30 mouse cellular contexts compared by ENCODE assay signal in the genomic region with DNA sequence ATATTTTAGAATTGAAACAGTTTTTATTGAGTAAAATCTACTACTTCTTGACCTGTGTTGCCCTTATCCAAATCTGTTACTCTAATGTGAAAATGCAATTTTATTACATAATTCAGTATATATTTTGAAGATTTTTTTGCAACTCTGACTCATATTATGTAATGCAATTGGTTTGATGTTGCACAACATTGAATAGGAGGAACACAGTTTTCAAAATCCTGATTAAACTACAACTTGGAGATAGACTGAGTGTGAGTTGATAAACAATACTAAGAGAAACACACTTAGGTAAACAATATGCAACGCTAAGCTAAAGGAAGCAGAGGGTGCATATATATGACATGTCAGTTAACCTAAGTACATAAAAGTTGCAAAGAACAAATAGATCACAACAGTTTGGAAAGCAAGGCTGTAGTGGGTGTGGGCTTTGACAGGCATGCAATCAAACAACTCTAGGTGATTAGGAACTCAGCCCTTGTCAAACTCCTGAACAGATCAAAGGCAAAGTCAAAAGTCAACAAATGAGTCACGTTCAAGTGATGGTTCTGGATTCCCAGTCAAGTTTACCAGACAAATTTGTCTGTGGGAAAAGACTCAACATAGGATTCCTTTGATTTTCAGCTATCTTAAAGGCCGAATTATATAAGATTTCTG.
A peak's percentile ranks its signal among the peaks of the same experiment; 100 is the strongest.
DNase-seq lines count a peak whose midpoint lies in the region; ATAC-seq and TF ChIP-seq lines count a peak whose summit lies in the region.
"Had no signal": no experiment of that assay in that cellular context is flagged by ENCODE, and none has a peak within 500 bp of the region (broad histone marks: within the 10 kb centered on the region; RNA-seq: fewer than 3 reads in every experiment).

No protein-coding gene starts in this region.

- H3K27ac ChIP-seq in lung, postnatal 0 days (ENCODE audit: low read length) = no peak overlapping the region
- no peak overlapping the region for H3K27ac ChIP-seq in intestine, embryonic 16.5 days (ENCODE audit: low read length)
- H3K27ac ChIP-seq: embryonic facial prominence, embryonic 12.5 days; gastrocnemius, adult 2 months; heart, adult 2 months; hindbrain, embryonic 13.5 days; left cerebral cortex, adult 2 months; limb, embryonic 12.5 days; liver, embryonic 14.5 days; macrophage; midbrain, embryonic 10.5 days; midbrain, embryonic 15.5 days had no signal

- no peaks in the 10 kb centered on the region for H3K9me3 ChIP-seq in lung, postnatal 0 days (ENCODE audit: low read length)
- H3K9me3 ChIP-seq in intestine, embryonic 16.5 days (ENCODE audit: control insufficient read depth, low read length) = no peaks in the 10 kb centered on the region
- H3K9me3 ChIP-seq: embryonic facial prominence, embryonic 12.5 days; heart, embryonic 12.5 days; hindbrain, embryonic 13.5 days; limb, embryonic 12.5 days; midbrain, embryonic 10.5 days; midbrain, embryonic 15.5 days had no signal

- TF ChIP-seq EP300 in lung, postnatal 0 days (IDR thresholded peaks at IDR 0.05) = no peak

- H3K27me3 ChIP-seq in lung, postnatal 0 days (replicated peaks; ENCODE audit: insufficient read depth, low read length) = no peaks in the 10 kb centered on the region
- H3K27me3 ChIP-seq in intestine, embryonic 16.5 days (replicated peaks; ENCODE audit: control insufficient read depth, insufficient read depth, low read length) = no peaks in the 10 kb centered on the region
- H3K27me3 ChIP-seq: embryonic facial prominence, embryonic 12.5 days; heart, embryonic 12.5 days; hindbrain, embryonic 13.5 days; limb, embryonic 12.5 days; midbrain, embryonic 15.5 days had no signal

- H3K4me2 ChIP-seq in lung, postnatal 0 days (replicated peaks; ENCODE audit: low read depth, low read length) = no peak overlapping the region
- H3K4me2 ChIP-seq in intestine, embryonic 16.5 days (ENCODE audit: low read depth, low read length) = no peak overlapping the region
- H3K4me2 ChIP-seq: embryonic facial prominence, embryonic 12.5 days; heart, embryonic 12.5 days; hindbrain, embryonic 13.5 days; limb, embryonic 12.5 days; midbrain, embryonic 15.5 days had no signal

- DNase-seq in lung, postnatal 0 days (ENCODE audit: low spot score) = peak; percentile 34
- no peak for DNase-seq in lung, postnatal 10 days
- peak; percentile 46 for DNase-seq in adipocyte (ENCODE audit: low spot score)
- no peak for DNase-seq in adrenal gland, adult 8-10 months
- no peak for DNase-seq in cerebellum, adult 9-11 months
- DNase-seq: adrenal gland, adult 2 months; cerebellum, adult 8-10 months; cerebellum, postnatal 36 days; embryo, embryonic 11 days; gastrocnemius, adult 2 months; gastrocnemius, postnatal 36 days; heart, adult 2 months; heart, postnatal 4 days; kidney, adult 2 months; kidney, postnatal 10 days; spleen, adult 18-20 months; thymus, adult 2 months; thymus, postnatal 4 days had no signal

- H3K36me3 ChIP-seq in lung, postnatal 0 days (ENCODE audit: insufficient read depth, low read length) = 0 out of 2 replicates have a peak, but pooled peaks cover 5% of the 10 kb centered on the region
- no peaks in the 10 kb centered on the region for H3K36me3 ChIP-seq in intestine, embryonic 16.5 days (ENCODE audit: control insufficient read depth, insufficient read depth, low read length)
- H3K36me3 ChIP-seq: embryonic facial prominence, embryonic 12.5 days; heart, embryonic 12.5 days; hindbrain, embryonic 13.5 days; limb, embryonic 12.5 days; midbrain, embryonic 10.5 days; midbrain, embryonic 15.5 days had no signal

- TF ChIP-seq CTCF in lung, postnatal 0 days (IDR thresholded peaks at IDR 0.05) = no peak

- no peaks in the 10 kb centered on the region for H3K4me1 ChIP-seq in lung, postnatal 0 days (ENCODE audit: insufficient read depth, low read depth, low read length)
- H3K4me1 ChIP-seq in intestine, embryonic 16.5 days (ENCODE audit: control insufficient read depth, insufficient read depth, low read length) = no peaks in the 10 kb centered on the region
- H3K4me1 ChIP-seq: embryonic facial prominence, embryonic 12.5 days; hindbrain, embryonic 13.5 days; limb, embryonic 12.5 days; midbrain, embryonic 10.5 days; midbrain, embryonic 15.5 days had no signal

- WGBS in lung, postnatal 0 days = 20% methylated on average over 3 of the region's 3 CpGs
- 33% methylated on average over 3 of the region's 3 CpGs for WGBS in intestine, embryonic 16.5 days

- ATAC-seq in lung, postnatal 0 days = no peak
- peak; percentile 88 for ATAC-seq in intestine, embryonic 16.5 days
- peak; percentile 69 for ATAC-seq in megakaryocyte progenitor cell, adult 5-6 weeks (replicated peaks; ENCODE audit: poor library complexity)
- ATAC-seq: forebrain, embryonic 16.5 days; midbrain, embryonic 15.5 days had no signal

- H3K4me3 ChIP-seq in lung, postnatal 0 days (ENCODE audit: low read depth, low read length) = no peak overlapping the region
- H3K4me3 ChIP-seq in intestine, embryonic 16.5 days (ENCODE audit: low read length) = no peak overlapping the region
- H3K4me3 ChIP-seq: embryonic facial prominence, embryonic 12.5 days; gastrocnemius, adult 2 months; heart, adult 2 months; heart, embryonic 12.5 days; hindbrain, embryonic 13.5 days; left cerebral cortex, adult 2 months; limb, embryonic 12.5 days; midbrain, embryonic 10.5 days; midbrain, embryonic 15.5 days had no signal

- no peak overlapping the region for H3K9ac ChIP-seq in lung, postnatal 0 days (replicated peaks; ENCODE audit: low read depth)
- no peak overlapping the region for H3K9ac ChIP-seq in intestine, embryonic 16.5 days (ENCODE audit: low read depth, low read length)
- H3K9ac ChIP-seq: embryonic facial prominence, embryonic 12.5 days; heart, embryonic 12.5 days; hindbrain, embryonic 13.5 days; limb, embryonic 12.5 days; liver, embryonic 14.5 days; midbrain, embryonic 15.5 days had no signal

Comparison
In these comparisons a context has a peak if more than half of its experiments do, and no peak if none do; other contexts are left out.
1. DNase-seq: peak in lung, postnatal 0 days (single experiment) and adipocyte (single experiment); none in lung, postnatal 10 days (single experiment), adrenal gland, adult 8-10 months (single experiment) and cerebellum, adult 9-11 months (single experiment).